ENCODE assay signal across 7 mouse cellular contexts in the genomic region with DNA sequence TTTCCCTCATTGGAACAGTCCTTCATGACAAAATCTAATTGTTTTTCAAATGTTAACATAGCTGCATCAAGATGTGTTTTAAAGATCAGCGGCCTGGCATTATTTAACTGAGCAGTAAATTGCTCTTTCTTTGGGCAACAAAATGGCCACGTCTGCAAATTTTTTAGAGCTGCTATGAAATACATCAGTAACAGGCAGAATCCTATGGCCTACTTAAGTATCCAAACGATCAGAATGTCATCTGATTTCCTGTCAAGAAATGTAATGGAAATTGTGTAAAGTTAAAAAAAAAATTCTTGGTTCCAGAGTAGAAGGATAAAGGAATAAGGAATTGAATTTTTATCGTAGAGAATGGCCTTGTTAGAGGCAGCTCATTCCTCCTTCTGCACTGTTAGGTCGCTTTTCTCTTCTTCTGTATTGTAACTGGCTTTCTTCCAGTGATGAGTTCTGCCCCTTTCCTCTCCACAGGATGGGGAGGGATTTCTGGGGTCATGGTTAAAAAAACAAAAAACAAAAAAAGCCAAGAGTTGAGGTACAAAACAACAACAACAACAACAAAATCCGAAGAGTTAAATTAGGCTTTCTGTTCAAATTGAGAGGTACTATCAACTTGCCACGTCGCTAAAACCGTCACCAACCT. TPM values are rescaled to one million over a fixed set of nuclear protein-coding genes. Genes with fewer than 3 reads are reported as not detected.
DNase-seq lines count a peak whose midpoint lies in the region; ATAC-seq and TF ChIP-seq lines count a peak whose summit lies in the region.

No protein-coding gene starts in this region.

- no peak for TF ChIP-seq POLR2A in lung, adult 2 months (IDR thresholded peaks at IDR 0.05; ENCODE audit: borderline replicate concordance, extremely low read depth, low read depth, low read length)

- no peak overlapping the region for H3K4me3 ChIP-seq in lung, adult 2 months (replicated peaks; ENCODE audit: extremely low read depth, low read depth, low read length)
- H3K4me3 ChIP-seq in embryonic facial prominence, embryonic 14.5 days (ENCODE audit: low read depth, low read length) = peak overlapping the region; percentile 97
- H3K4me3 ChIP-seq in limb, embryonic 11.5 days (ENCODE audit: low read depth, low read length) = peak overlapping the region; percentile 97
- H3K4me3 ChIP-seq in stomach, embryonic 14.5 days (ENCODE audit: low read depth, low read length) = peak overlapping the region; percentile 89

- no peak for TF ChIP-seq CTCF in lung, adult 2 months (IDR thresholded peaks at IDR 0.05; ENCODE audit: insufficient read depth, low read length)

- no peaks in the 10 kb centered on the region for H3K27me3 ChIP-seq in embryonic facial prominence, embryonic 14.5 days (replicated peaks; ENCODE audit: control insufficient read depth, insufficient read depth, low read length)
- no peaks in the 10 kb centered on the region for H3K27me3 ChIP-seq in limb, embryonic 11.5 days (ENCODE audit: control insufficient read depth, insufficient read depth, low read length)
- H3K27me3 ChIP-seq in stomach, embryonic 14.5 days (ENCODE audit: control insufficient read depth, insufficient read depth, low read length) = no peaks in the 10 kb centered on the region

- H3K9me3 ChIP-seq in embryonic facial prominence, embryonic 14.5 days (ENCODE audit: control insufficient read depth, low read length) = no peaks in the 10 kb centered on the region
- no peaks in the 10 kb centered on the region for H3K9me3 ChIP-seq in limb, embryonic 11.5 days (ENCODE audit: control insufficient read depth, low read length)
- no peaks in the 10 kb centered on the region for H3K9me3 ChIP-seq in stomach, embryonic 14.5 days (ENCODE audit: control insufficient read depth, low read depth, low read length)

- no peaks in the 10 kb centered on the region for H3K36me3 ChIP-seq in embryonic facial prominence, embryonic 14.5 days (ENCODE audit: control insufficient read depth, insufficient read depth, low read length)
- H3K36me3 ChIP-seq in limb, embryonic 11.5 days (ENCODE audit: control insufficient read depth, insufficient read depth, low read length) = no peaks in the 10 kb centered on the region
- H3K36me3 ChIP-seq in stomach, embryonic 14.5 days (ENCODE audit: control insufficient read depth, insufficient read depth, low read length) = no peaks in the 10 kb centered on the region

- DNase-seq in lung, postnatal 10 days = peak; percentile 5
- no peak for DNase-seq in lung, adult 2 months
- no peak for DNase-seq in embryonic facial prominence, embryonic 14.5 days (ENCODE audit: low spot score)
- no peak for DNase-seq in limb, embryonic 11.5 days (ENCODE audit: low spot score)
- DNase-seq in urinary bladder, postnatal 4 days (ENCODE audit: low spot score in 2 of 2) = no peak
- no peak for DNase-seq in gastrocnemius, postnatal 4 days (ENCODE audit: low spot score in 2 of 2)

- WGBS in lung, adult 2 months = 24% methylated on average over 9 of the region's 9 CpGs
- 24% methylated on average over 9 of the region's 9 CpGs for WGBS in embryonic facial prominence, embryonic 14.5 days
- WGBS in limb, embryonic 11.5 days = 33% methylated on average over 9 of the region's 9 CpGs
- WGBS in stomach, embryonic 14.5 days = 31% methylated on average over 9 of the region's 9 CpGs

- peak overlapping the region; percentile 84 for H3K27ac ChIP-seq in embryonic facial prominence, embryonic 14.5 days (replicated peaks; ENCODE audit: low read depth, low read length)
- H3K27ac ChIP-seq in limb, embryonic 11.5 days (replicated peaks; ENCODE audit: low read depth, low read length) = 0 out of 2 replicates have a peak overlapping the region, but pooled peaks have one; percentile 56
- peak overlapping the region; percentile 73; the same call in 1 of the 2 replicates for H3K27ac ChIP-seq in stomach, embryonic 14.5 days (ENCODE audit: low read length)

- H3K4me2 ChIP-seq in embryonic facial prominence, embryonic 14.5 days (ENCODE audit: low read depth, low read length) = peak overlapping the region; percentile 70
- H3K4me2 ChIP-seq in limb, embryonic 11.5 days (ENCODE audit: low read depth, severe bottlenecking) = peak overlapping the region; percentile 77; the same call in 1 of the 2 replicates
- peak overlapping the region; percentile 60 for H3K4me2 ChIP-seq in stomach, embryonic 14.5 days (replicated peaks; ENCODE audit: low read depth, low read length)

- ATAC-seq in embryonic facial prominence, embryonic 14.5 days (ENCODE audit: low read depth) = no peak
- no peak for ATAC-seq in limb, embryonic 11.5 days (ENCODE audit: insufficient number of reproducible peaks, low FRiP score, low TSS enrichment, low read depth)
- ATAC-seq in stomach, embryonic 14.5 days (ENCODE audit: insufficient number of reproducible peaks, insufficient read depth, low FRiP score, low read depth) = no peak

- no peaks in the 10 kb centered on the region; the same call in none of the 2 replicates for H3K4me1 ChIP-seq in lung, adult 2 months (ENCODE audit: control insufficient read depth, insufficient read depth, low read length)
- peaks cover 8% of the 10 kb centered on the region; the same call in 1 of the 2 replicates for H3K4me1 ChIP-seq in embryonic facial prominence, embryonic 14.5 days (ENCODE audit: control insufficient read depth, insufficient read depth, low read length)
- H3K4me1 ChIP-seq in limb, embryonic 11.5 days (ENCODE audit: control insufficient read depth, insufficient read depth, low read length) = 0 out of 2 replicates have a peak, but pooled peaks cover 4% of the 10 kb centered on the region
- H3K4me1 ChIP-seq in stomach, embryonic 14.5 days (ENCODE audit: control insufficient read depth, insufficient read depth, low read length) = 0 out of 2 replicates have a peak, but pooled peaks cover 5% of the 10 kb centered on the region

- H3K9ac ChIP-seq in embryonic facial prominence, embryonic 14.5 days (ENCODE audit: low read depth, low read length) = peak overlapping the region; percentile 71
- no peak overlapping the region; the same call in 1 of the 2 replicates for H3K9ac ChIP-seq in limb, embryonic 11.5 days (ENCODE audit: low read length)
- peak overlapping the region; percentile 91; the same call in 1 of the 2 replicates for H3K9ac ChIP-seq in stomach, embryonic 14.5 days (replicated peaks; ENCODE audit: low read depth, low read length)

RNA-seq across cellular contexts. Expression of gene Osbpl8, which starts 0.8 kb away (rescaled TPM):
- polyA plus RNA-seq in lung, adult 2 months (2012; rRNA removed) = 5.7 and 8.3 TPM in 2 replicates
- 9.5 and 10.0 TPM in 2 replicates for polyA plus RNA-seq in embryonic facial prominence, embryonic 14.5 days (2014; fragmentation: Nextera tagmentation; extraction: Ambion mirVana)
- polyA plus RNA-seq in limb, embryonic 11.5 days (2014; fragmentation: Nextera tagmentation; extraction: Ambion mirVana) = 9.1 and 10.4 TPM in 2 replicates
- polyA plus RNA-seq in stomach, embryonic 14.5 days (2014; fragmentation: Nextera tagmentation; extraction: Ambion mirVana) = 9.4 and 9.8 TPM in 2 replicates
- total RNA-seq in gastrocnemius, postnatal 4 days (2021) = 10 to 100 TPM; 22.5 to 24.8 TPM
